Mouse (Mus musculus) midbrain, embryonic 11.5 days (tissue): ENCODE measurements around the gene Camk1d. TPM values are rescaled to one million over a fixed set of nuclear protein-coding genes. Genes with fewer than 3 reads are reported as not detected.

ENCODE experiments used
- ATAC-seq: fragments of 200-750 bp; cut with Nextera tagmentation; 2 replicates; pipeline ENCODE4 v1.8.0; 2017; ENCODE audit warnings: moderate TSS enrichment, moderate library complexity; ENCODE audit not compliant: low FRiP score
- DNase-seq: peaks from one replicate; pipeline ENCODE4 v3.0.0; 2015; ENCODE audit warnings: low spot score; ENCODE audit errors: missing footprints
- H3K27ac ChIP-seq: fragments of 300-500 bp; sonication (generic); 2 replicates; pipeline ENCODE4 v1.5.1; 2014; ENCODE audit warnings: low read depth, low read length
- H3K27me3 ChIP-seq: fragments of 300-500 bp; sonication (generic); 2 replicates; pipeline ENCODE4 v1.6.1; 2014; ENCODE audit warnings: mild to moderate bottlenecking, low read length, moderate library complexity, mixed read lengths; ENCODE audit not compliant: control insufficient read depth, insufficient read depth
- H3K36me3 ChIP-seq: fragments of 300-500 bp; sonication (generic); 2 replicates; pipeline ENCODE4 v1.6.1; 2014; ENCODE audit warnings: mild to moderate bottlenecking, low read length, moderate library complexity, mixed read lengths; ENCODE audit not compliant: control insufficient read depth, insufficient read depth
- H3K4me1 ChIP-seq: fragments of 300-500 bp; sonication (generic); 2 replicates; pipeline ENCODE4 v1.6.1; 2014; ENCODE audit warnings: low read length; ENCODE audit not compliant: control insufficient read depth, insufficient read depth
- H3K4me2 ChIP-seq: fragments of 300-500 bp; sonication (generic); 2 replicates; pipeline ENCODE4 v1.6.1; 2014; ENCODE audit warnings: mild to moderate bottlenecking, moderate library complexity
- H3K4me3 ChIP-seq: fragments of 300-500 bp; sonication (generic); 2 replicates; pipeline ENCODE4 v1.5.1; 2014; ENCODE audit warnings: low read depth, low read length
- H3K9ac ChIP-seq: fragments of 300-500 bp; sonication (generic); 2 replicates; pipeline ENCODE4 v1.6.1; 2014; ENCODE audit warnings: low read length
- H3K9me3 ChIP-seq: fragments of 300-500 bp; sonication (generic); 2 replicates; pipeline ENCODE4 v1.6.1; 2016; ENCODE audit warnings: low read length; ENCODE audit not compliant: control insufficient read depth
- WGBS: fragments of 180-500 bp; shearing (Covaris S2); extraction: QIAGEN DNeasy Blood & Tissue Kit; methylation state at CpG from one replicate; pipeline ENCODE4 v1.1.7; 2014; 5-methylcytosine and 5-hydroxymethylcytosine counted together
- polyA plus RNA-seq: library from polyadenylated mRNA; unstranded; fragments of >200 nt; fragmentation: Nextera tagmentation; extraction: Ambion mirVana; gene quantifications from 2 replicates; pipeline ENCODE4 v1.2.1, GENCODE M21; 2014

The Camk1d gene
- polyA plus RNA-seq, 1 experiment from 2014 or later, result 2.0 TPM

- Histone ChIP-seq H3K4me2 (no peak overlapping the region), H3K27me3 (no peaks in the 10 kb centered on the region), H3K9me3 (no peaks in the 10 kb centered on the region), H3K27ac (no peak overlapping the region), H3K4me1 (0 out of 2 replicates have a peak, but pooled peaks cover 3% of the 10 kb centered on the region), H3K36me3 (no peaks in the 10 kb centered on the region), H3K4me3 (no peak overlapping the region), H3K9ac (no peak overlapping the region)
- ATAC-seq (no peak), DNase-seq (no peak)
- 90% methylated on average over 8 of the region's 8 CpGs for WGBS
Measured at GRCm38 (mm10) chr2:5588329-5588982, 125.9 kb downstream of the Camk1d start.

- ATAC-seq, result no peak
- Histone ChIP-seq H3K4me3 (no peak overlapping the region), H3K27me3 (no peaks in the 10 kb centered on the region), H3K4me1 (0 out of 2 replicates have a peak, but pooled peaks cover 3% of the 10 kb centered on the region), H3K36me3 (no peaks in the 10 kb centered on the region), H3K9ac (no peak overlapping the region), H3K4me2 (no peak overlapping the region), H3K9me3 (no peaks in the 10 kb centered on the region), H3K27ac (no peak overlapping the region)
- WGBS, result 81% methylated on average over 6 of the region's 6 CpGs
- DNase-seq, result no peak
Measured at GRCm38 (mm10) chr2:5584318-5585027, 129.8 kb downstream of the Camk1d start.

GRCm38 (mm10) chr2:5579391-5579790 lies 134.9 kb downstream of the Camk1d start:
- H3K36me3 ChIP-seq, result no peaks in the 10 kb centered on the region
- no peak overlapping the region for H3K9ac ChIP-seq
- ATAC-seq, result no peak
- H3K4me2 ChIP-seq, result no peak overlapping the region
- H3K4me1 ChIP-seq, result no peaks in the 10 kb centered on the region; the same call in 1 of the 2 replicates
- H3K4me3 ChIP-seq, result no peak overlapping the region
- DNase-seq, result no peak
- no peaks in the 10 kb centered on the region for H3K9me3 ChIP-seq
- H3K27ac ChIP-seq, result no peak overlapping the region
- no peaks in the 10 kb centered on the region for H3K27me3 ChIP-seq
- WGBS, result 80% methylated on average over 4 of the region's 4 CpGs

- WGBS, result 76% methylated on average over 9 of the region's 9 CpGs
- Histone ChIP-seq H3K4me3 (no peak overlapping the region), H3K27ac (no peak overlapping the region), H3K4me2 (no peak overlapping the region), H3K36me3 (no peaks in the 10 kb centered on the region), H3K27me3 (no peaks in the 10 kb centered on the region), H3K4me1 (no peaks in the 10 kb centered on the region; the same call in 1 of the 2 replicates), H3K9ac (no peak overlapping the region), H3K9me3 (no peaks in the 10 kb centered on the region)
- ATAC-seq, result no peak
- DNase-seq, result no peak
Measured at GRCm38 (mm10) chr2:5577399-5578129, 136.8 kb downstream of the Camk1d start.

GRCm38 (mm10) chr2:5572314-5573006 lies 141.9 kb downstream of the Camk1d start:
- 75% methylated on average over 10 of the region's 10 CpGs for WGBS

GRCm38 (mm10) chr2:5566611-5567010 lies 147.7 kb downstream of the Camk1d start:
- Histone ChIP-seq H3K27me3 (no peaks in the 10 kb centered on the region), H3K9ac (no peak overlapping the region), H3K36me3 (no peaks in the 10 kb centered on the region), H3K4me1 (no peaks in the 10 kb centered on the region), H3K9me3 (no peaks in the 10 kb centered on the region), H3K4me3 (no peak overlapping the region), H3K27ac (no peak overlapping the region), H3K4me2 (no peak overlapping the region)
- DNase-seq (no peak), ATAC-seq (no peak)
- 87% methylated on average over 5 of the region's 5 CpGs for WGBS

More at GRCm38 (mm10) chr2:5572314-5573006, 141.9 kb downstream of the Camk1d start:
- Histone ChIP-seq H3K4me1 (no peaks in the 10 kb centered on the region; the same call in 1 of the 2 replicates), H3K4me2 (no peak overlapping the region), H3K9me3 (no peaks in the 10 kb centered on the region), H3K36me3 (no peaks in the 10 kb centered on the region), H3K4me3 (no peak overlapping the region), H3K27ac (no peak overlapping the region), H3K9ac (no peak overlapping the region), H3K27me3 (no peaks in the 10 kb centered on the region)
- ATAC-seq (no peak), DNase-seq (no peak)

GRCm38 (mm10) chr2:5563685-5564084 lies 150.6 kb downstream of the Camk1d start:
- H3K27me3 ChIP-seq, result no peaks in the 10 kb centered on the region
- no peak for DNase-seq
- WGBS, result 91% methylated on average over 4 of the region's 4 CpGs

GRCm38 (mm10) chr2:5561446-5561845 lies 152.9 kb downstream of the Camk1d start:
- ATAC-seq (no peak), DNase-seq (no peak)
- Histone ChIP-seq H3K9ac (no peak overlapping the region), H3K4me3 (no peak overlapping the region), H3K4me1 (no peaks in the 10 kb centered on the region), H3K27ac (no peak overlapping the region), H3K4me2 (no peak overlapping the region), H3K9me3 (no peaks in the 10 kb centered on the region), H3K27me3 (no peaks in the 10 kb centered on the region), H3K36me3 (no peaks in the 10 kb centered on the region)
- 90% methylated on average over 3 of the region's 3 CpGs for WGBS

More at GRCm38 (mm10) chr2:5563685-5564084, 150.6 kb downstream of the Camk1d start:
- Histone ChIP-seq H3K36me3 (no peaks in the 10 kb centered on the region), H3K4me3 (no peak overlapping the region), H3K4me2 (no peak overlapping the region), H3K9me3 (no peaks in the 10 kb centered on the region), H3K4me1 (no peaks in the 10 kb centered on the region), H3K27ac (no peak overlapping the region), H3K9ac (no peak overlapping the region)
- ATAC-seq, result no peak
